Mouse (Mus musculus) gastrocnemius, postnatal 10 days (tissue): ENCODE measurements around the gene Stxbp6. TPM values are rescaled to one million over a fixed set of nuclear protein-coding genes. Genes with fewer than 3 reads are reported as not detected.

Experiments used
- DNase-seq: peaks from one replicate; pipeline ENCODE4 v3.0.0; 2021; ENCODE audit warnings: mixed read lengths
- total RNA-seq, 2 experiments: library from RNA; stranded (reverse); gene quantifications; 2 replicates each; pipeline ENCODE4 v1.2.3; 2021

Stxbp6 gene
- total RNA-seq, 2 experiments from 2014 or later, result 11.4 to 11.7 TPM

DNA sequence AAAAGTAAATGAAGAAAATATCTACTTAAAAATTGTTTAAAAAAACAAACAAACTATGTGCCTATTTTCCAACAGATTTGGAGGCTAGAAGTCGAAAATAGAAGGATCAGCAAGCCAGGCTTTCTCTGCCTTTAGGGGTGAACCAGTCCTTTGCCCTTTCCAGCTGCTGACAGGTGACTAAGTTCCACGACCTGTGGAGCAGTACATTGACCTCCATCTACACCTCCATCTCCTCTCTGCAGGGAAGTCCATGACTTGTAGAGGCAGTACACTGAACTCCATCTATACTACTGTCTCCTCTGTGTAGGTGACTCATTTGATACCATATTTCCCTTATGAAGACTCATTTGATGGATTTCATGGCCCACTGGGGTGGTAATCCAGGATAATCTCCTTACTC, 78.2 kb downstream of the Stxbp6 start:
- DNase-seq, result no peak

- no peak for DNase-seq
Measured at GRCm38 (mm10) chr12:44993391-44993790, 81.1 kb downstream of the Stxbp6 start.

DNA sequence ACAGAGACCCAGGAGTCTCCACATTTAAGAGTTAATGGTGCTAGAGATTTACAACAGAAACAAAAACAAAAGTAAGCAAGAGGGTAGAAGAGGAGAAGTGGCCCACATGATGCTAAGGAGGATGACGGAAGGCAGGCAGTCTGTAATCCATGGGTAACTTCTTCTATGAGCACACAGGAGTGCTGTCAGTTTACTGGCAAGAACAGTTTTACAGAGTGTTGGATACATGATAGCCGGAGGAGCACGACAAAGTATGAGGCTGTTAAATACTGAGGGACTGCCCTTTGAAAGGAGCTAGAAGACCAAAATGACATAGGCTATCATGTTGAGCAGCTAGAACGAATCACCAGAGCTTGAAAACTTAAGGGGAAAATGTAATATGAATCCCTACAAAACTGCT, 81.7 kb downstream of the Stxbp6 start:
- no peak for DNase-seq

DNA sequence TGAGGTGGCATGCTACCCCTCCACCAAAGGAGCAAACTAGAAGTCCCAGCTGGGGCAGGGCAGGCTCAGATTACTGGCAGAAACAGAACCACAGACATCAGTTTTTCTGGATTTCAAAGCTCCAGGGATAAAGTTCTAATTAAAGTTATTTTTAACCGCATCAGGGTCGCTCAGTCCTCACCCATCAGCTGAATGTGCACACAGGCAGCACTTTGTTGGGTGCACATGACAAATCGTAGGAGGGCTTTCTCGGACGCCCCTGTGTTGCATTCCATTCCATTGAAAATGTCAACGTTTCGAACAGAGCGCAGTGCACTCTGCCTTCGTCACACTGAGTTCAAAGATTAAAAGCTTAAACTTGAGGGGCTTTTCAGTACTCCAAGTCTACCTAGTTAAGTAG, 84.1 kb downstream of the Stxbp6 start:
- DNase-seq, result no peak

DNA sequence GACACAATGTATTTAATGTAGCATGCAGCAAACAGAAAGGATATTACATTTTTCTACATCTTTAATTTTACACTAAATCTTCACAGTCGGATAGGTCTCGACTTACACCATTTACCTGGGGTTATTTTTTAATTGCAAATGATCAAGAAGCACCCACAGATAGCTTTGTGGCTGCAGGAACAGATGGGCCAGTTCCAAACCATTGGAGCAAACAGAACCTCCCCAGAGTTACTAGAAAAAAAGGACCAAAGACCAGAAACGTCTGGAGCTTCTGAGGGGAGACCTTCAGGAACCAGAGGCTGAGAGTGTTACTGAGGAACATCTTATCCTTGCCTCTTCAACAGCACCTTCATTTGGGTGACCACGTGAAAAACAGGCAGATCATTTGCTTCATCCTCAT, 85.5 kb downstream of the Stxbp6 start:
- no peak for DNase-seq

DNA sequence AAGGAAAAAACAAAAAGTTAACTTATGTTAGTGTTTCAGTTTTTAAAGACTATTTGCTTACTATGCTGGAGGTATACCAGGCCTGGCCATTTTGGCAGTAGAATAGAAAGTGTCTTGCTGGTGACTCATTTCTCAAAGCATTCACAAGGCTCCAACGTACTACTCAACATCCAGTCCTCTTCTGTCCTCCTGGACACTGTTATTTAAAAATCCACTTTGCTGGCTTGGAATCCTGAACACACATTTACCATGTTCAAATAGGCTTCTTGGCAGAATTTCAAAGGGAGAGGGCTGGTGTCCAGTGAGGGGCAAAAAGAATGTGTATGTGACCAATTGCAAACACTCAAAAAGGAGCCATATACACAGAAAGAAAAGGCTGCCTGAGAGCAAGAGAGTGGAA, 86.7 kb downstream of the Stxbp6 start:
- no peak for DNase-seq

- DNase-seq, result no peak
Measured at GRCm38 (mm10) chr12:44979316-44979848, 95.1 kb downstream of the Stxbp6 start.

DNA sequence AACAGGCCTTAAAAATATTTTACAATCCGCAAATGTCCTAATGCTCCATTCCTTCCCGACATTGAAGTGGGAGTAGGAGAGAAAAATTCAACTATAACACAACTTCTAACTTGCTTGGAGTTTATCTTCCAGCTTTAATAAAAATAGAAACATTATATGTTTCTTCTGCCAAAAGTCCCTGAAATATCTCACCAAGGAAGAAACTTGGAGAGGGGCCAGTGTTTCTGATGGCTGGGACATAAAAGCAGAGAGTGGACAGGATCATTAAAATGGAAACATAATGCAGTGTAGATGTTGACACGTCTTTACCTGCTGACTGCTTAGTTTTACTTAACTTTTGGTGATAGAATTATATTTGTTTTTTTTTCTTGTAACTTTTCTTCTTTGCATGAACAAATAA, 99.2 kb downstream of the Stxbp6 start:
- no peak for DNase-seq

DNA sequence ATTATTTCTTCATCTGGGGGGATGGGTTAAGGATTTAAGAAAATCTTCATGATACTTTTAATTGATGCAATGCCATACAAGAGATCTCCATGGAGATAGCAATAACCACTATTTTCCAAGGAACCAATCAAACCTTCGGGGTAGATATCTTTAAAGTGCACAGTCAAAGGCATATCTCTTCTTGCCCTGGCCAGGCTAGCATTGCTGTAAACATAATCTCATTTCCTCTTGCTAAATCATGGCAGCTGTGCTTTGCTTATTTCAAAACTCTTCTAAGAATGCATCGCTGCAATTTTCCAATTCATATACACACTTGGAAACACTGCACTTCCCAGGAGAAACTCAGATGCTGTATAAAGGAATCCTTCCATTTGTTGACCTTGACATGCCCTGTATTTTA, 103.0 kb downstream of the Stxbp6 start:
- DNase-seq, result no peak

DNA sequence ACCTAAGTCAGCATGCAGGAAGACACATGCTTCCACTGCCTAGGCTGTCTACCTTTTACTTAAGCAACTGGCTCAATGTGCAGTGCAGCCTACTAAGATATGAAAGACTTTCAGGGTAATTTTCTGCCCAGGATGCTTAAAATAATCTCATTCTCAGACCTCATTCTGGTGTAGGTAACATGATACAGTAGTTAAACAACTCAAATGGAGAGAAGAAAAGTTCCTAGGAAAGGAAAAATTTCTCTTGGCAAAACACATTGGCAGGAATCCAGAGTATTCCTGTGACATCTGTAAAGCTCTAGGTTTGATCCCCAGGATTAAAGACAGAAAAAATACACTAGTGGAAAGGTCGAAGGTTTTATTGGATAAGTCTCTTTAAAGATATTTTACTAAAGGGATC, 107.1 kb downstream of the Stxbp6 start:
- no peak for DNase-seq

- no peak for DNase-seq
Measured at GRCm38 (mm10) chr12:44957474-44957873, 117.0 kb downstream of the Stxbp6 start.

DNA sequence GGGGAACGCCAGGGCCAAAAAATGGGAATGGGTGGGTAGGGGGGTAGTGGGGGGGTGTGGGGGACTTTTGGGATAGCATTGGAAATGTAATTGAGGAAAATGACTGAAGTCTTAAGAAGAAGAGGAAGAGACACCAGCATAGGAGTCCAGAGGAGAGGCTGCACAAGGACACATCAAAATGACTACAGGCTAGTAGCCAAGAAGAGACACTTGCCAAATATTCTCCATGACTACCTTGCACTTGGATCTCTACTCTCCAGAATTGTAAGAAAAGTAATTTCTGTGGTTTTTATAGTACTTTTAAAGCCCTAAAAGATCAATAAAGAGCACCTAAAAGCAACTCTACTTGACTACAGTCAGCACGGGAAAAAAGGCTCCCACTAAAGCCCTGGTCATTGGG, 121.4 kb downstream of the Stxbp6 start:
- no peak for DNase-seq

GRCm38 (mm10) chr12:44952072-44952471, 122.4 kb downstream of the Stxbp6 start:
- DNase-seq, result no peak

- no peak for DNase-seq
Measured at GRCm38 (mm10) chr12:44950559-44950958, 124.0 kb downstream of the Stxbp6 start.

DNA sequence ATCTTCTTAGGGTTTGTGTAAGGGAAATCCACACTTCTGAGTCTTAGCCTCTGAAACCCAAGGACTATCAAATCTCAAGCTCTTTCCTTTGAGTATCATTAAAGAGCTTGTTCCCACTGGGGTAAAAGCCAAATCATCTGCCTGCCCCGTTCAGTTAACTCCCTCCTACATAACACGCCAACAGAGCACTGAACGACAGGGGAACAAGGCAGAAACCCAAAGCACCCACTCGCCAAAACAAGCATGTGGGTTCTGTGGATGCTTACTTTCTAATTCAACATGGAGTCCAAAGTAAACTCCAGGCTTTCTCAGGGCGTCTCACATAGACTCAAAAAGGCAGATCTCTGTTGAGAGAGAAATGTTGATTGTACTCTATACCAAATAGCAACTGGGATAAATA, 126.7 kb downstream of the Stxbp6 start:
- no peak for DNase-seq

DNA sequence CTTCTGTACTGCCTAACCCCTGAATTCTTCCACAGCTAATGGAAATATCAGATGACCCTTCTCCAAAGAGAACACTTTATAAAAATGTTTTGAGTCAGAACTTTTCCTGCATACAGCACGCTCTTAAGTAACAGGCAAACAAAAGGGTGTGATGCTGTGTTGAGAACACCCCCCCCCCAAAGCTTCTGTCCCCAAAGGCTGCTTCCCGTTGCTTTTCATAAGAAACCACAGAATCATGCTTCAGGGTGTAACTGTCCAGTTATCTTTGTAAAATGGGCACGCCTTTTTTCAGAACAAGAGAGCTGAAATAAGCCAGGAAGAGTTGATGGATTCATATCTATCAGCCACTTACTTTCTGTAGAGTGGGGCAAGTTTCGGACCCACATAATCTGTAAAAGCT, 134.2 kb downstream of the Stxbp6 start:
- DNase-seq, result no peak

GRCm38 (mm10) chr12:44939106-44939505, 135.4 kb downstream of the Stxbp6 start:
- DNase-seq, result no peak

GRCm38 (mm10) chr12:44932954-44933353, 141.6 kb downstream of the Stxbp6 start:
- DNase-seq, result no peak

- no peak for DNase-seq
Measured at GRCm38 (mm10) chr12:44931716-44932115, 142.8 kb downstream of the Stxbp6 start.

DNA sequence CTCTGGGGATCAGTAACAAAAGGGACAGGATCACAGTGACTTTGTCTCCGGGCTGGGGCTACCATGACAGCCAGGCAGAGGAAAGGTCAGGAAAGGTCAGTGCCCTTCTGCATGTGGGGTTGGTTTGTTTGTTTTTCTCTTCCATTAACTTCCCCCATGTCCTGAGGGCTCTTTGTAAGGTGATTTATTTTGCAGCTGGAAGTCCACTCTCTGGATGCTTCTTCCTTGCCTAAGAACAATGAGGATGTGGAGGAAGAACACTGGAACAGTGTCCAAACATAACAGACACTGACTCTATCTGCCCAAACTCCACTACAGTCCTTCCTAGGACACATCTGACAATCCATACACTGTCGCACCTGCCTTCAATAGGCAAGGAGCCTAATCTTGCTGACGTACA, 146.1 kb downstream of the Stxbp6 start:
- no peak for DNase-seq

DNA sequence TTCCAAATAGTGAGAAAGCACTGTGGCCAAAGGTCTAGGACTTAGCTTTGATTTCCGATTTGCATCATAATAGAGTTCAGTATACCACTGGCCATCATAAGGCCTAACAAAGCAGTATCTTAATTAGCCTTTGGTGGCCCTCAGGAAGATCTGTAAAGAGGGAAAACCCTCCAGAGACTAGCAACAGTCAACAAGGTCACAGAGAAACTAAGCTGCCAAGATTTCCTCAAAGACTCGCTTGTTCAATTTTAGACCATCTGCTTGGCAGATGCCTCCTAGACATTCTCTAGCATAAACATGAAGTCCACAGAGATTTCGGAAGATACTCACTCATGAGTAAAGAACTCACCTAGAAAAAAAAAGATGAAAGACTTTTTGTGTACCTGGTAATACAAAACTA, 148.6 kb downstream of the Stxbp6 start:
- no peak for DNase-seq

- no peak for DNase-seq
Measured at GRCm38 (mm10) chr12:44923273-44923672, 151.2 kb downstream of the Stxbp6 start.

DNA sequence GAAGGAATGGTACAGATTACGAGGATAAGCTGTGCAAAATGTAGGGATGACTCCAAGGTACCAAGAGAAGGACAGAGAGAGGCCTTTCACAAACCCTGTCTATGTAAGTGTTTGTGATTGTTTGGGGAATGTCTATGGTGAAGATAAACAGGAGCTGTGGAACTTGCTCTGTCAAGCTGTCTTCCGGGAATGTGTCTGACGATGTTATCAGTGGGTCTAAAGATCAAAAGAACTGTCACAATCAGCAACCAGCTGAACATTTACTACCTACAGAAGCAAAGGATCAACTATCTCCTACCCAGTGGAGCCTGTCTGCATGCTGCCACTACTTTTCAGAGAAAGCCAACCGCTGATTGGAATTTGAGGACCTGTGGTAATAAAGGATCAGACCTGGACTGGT, 152.3 kb downstream of the Stxbp6 start:
- no peak for DNase-seq

GRCm38 (mm10) chr12:44919613-44920012, 154.9 kb downstream of the Stxbp6 start:
- no peak for DNase-seq

GRCm38 (mm10) chr12:44918929-44919328, 155.6 kb downstream of the Stxbp6 start:
- no peak for DNase-seq
